Mouse (Mus musculus) midbrain, embryonic 13.5 days (tissue): Measurements from ENCODE around the gene Proca1. TPM values are rescaled to one million over a fixed set of nuclear protein-coding genes. Genes with fewer than 3 reads are reported as not detected.
"Not testable (repeated sequence)": the region's sequence is repeated elsewhere in the genome, so short reads cannot be mapped to it uniquely, and the experiment has no call there.

ENCODE experiments used
- ATAC-seq: fragments of 200-750 bp; cut with Nextera tagmentation; 2 replicates; pipeline ENCODE4 v1.8.0; 2017; ENCODE audit warnings: mild to moderate bottlenecking, moderate TSS enrichment, moderate library complexity
- H3K27ac ChIP-seq: fragments of 300-500 bp; sonication (generic); 2 replicates; pipeline ENCODE4 v1.5.1; 2015; ENCODE audit warnings: inconsistent platforms, mild to moderate bottlenecking, moderate library complexity
- H3K27me3 ChIP-seq: fragments of 300-500 bp; sonication (generic); 2 replicates; pipeline ENCODE4 v1.6.1; 2015; ENCODE audit warnings: mild to moderate bottlenecking, inconsistent platforms
- H3K36me3 ChIP-seq: fragments of 300-500 bp; sonication (generic); 2 replicates; pipeline ENCODE4 v1.6.1; 2015; ENCODE audit warnings: mild to moderate bottlenecking, inconsistent platforms
- H3K4me1 ChIP-seq: fragments of 300-500 bp; sonication (generic); replicated peaks from 2 replicates; pipeline ENCODE4 v1.6.1; 2015; ENCODE audit warnings: inconsistent platforms
- H3K4me2 ChIP-seq: fragments of 300-500 bp; sonication (generic); replicated peaks from 2 replicates; pipeline ENCODE4 v1.6.1; 2015; ENCODE audit warnings: moderate library complexity, mild to moderate bottlenecking, inconsistent platforms
- H3K4me3 ChIP-seq: fragments of 300-500 bp; sonication (generic); replicated peaks from 2 replicates; pipeline ENCODE4 v1.5.1; 2015; ENCODE audit warnings: mild to moderate bottlenecking, inconsistent platforms
- H3K9ac ChIP-seq: fragments of 300-500 bp; sonication (generic); replicated peaks from 2 replicates; pipeline ENCODE4 v1.6.1; 2015; ENCODE audit warnings: mild to moderate bottlenecking, inconsistent platforms
- H3K9me3 ChIP-seq: fragments of 300-500 bp; sonication (generic); 2 replicates; pipeline ENCODE4 v1.6.1; 2016; ENCODE audit warnings: mild to moderate bottlenecking, inconsistent platforms
- WGBS: fragments of 180-500 bp; shearing (Covaris S2); methylation state at CpG from one replicate; pipeline ENCODE4 v1.1.7; 2015; 5-methylcytosine and 5-hydroxymethylcytosine counted together
- polyA plus RNA-seq: library from polyadenylated mRNA; unstranded; fragments of >200 nt; fragmentation: Nextera tagmentation; extraction: Ambion mirVana; gene quantifications from 2 replicates; pipeline ENCODE4 v1.2.1, GENCODE M21; 2015

Gene Proca1
- polyA plus RNA-seq, 1 experiment from 2014 or later, result 2.2 TPM

GRCm38 (mm10) chr11:78184702-78185101, 8.5 kb upstream of the Proca1 start:
- H3K27me3 ChIP-seq, H3K27ac ChIP-seq, ATAC-seq, H3K9ac ChIP-seq, H3K4me2 ChIP-seq, H3K9me3 ChIP-seq, H3K4me3 ChIP-seq: not testable (repeated sequence)
- 94% methylated on average over 6 of the region's 6 CpGs for WGBS
- H3K36me3 ChIP-seq, result peaks cover 22% of the 10 kb centered on the region
- peaks cover 45% of the 10 kb centered on the region for H3K4me1 ChIP-seq

- Histone ChIP-seq H3K9me3 (no peaks in the 10 kb centered on the region), H3K36me3 (peaks cover 28% of the 10 kb centered on the region), H3K9ac (peak within 1 kb of the TSS; percentile 89), H3K4me2 (peak within 1 kb of the TSS; percentile 72), H3K27ac (peak within 1 kb of the TSS; percentile 91), H3K27me3 (no peaks in the 10 kb centered on the region), H3K4me1 (peaks cover 26% of the 10 kb centered on the region), H3K4me3 (peak within 1 kb of the TSS; percentile 71)
- peak; percentile 84 for ATAC-seq
- under 1% methylated on average over 73 of the region's 80 CpGs for WGBS
Measured at GRCm38 (mm10) chr11:78188331-78189233, 4.6 kb upstream of the Proca1 start, which contains the start of gene Rab34. TSS of gene Rab34 (plus strand) at chr11:78188430.

DNA sequence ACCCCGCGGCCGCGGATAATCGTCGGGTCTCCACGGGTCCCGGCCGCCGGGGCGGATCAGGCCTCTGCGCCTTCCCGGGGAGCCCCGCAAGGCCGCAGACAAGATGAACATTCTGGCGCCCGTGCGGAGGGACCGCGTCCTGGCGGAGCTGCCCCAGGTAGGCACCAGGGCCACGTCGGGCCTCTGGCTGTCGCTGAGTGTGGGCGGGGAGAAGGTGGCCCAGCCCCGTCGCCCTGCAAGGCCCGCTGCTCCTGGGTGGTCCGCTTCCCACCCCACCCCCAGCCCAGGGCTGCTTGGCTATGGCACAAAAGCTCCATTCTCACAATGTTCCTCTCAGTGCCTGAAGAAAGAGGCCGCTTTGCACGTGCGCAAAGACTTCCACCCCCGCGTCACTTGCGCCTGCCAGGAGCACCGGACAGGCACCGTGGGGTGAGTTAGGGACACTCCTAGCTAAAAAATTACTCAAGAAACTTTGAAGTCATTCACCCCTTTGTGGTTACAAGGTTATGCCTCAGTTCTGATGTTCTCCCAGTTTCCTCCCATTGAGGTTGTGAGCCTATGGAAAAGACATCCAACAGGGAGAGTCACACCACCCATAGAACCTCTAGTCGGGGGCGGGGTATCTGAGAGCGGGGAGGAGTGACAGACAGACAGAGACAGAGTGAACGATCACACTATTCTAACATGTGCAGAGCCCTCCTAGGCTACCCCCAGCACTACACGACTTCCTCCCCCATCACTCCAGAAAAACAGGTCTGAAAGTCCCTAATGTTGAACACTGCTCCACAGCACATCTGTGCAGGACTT, 3.8 kb upstream of the Proca1 start:
- ATAC-seq, result peak; percentile 82

GRCm38 (mm10) chr11:78190041-78190440, 3.2 kb upstream of the Proca1 start:
- WGBS, result 76% methylated on average over 6 of the region's 6 CpGs
- Histone ChIP-seq H3K27me3 (no peaks in the 10 kb centered on the region), H3K4me2 (peak overlapping the region; percentile 72), H3K4me1 (peaks cover 30% of the 10 kb centered on the region), H3K4me3 (peak overlapping the region; percentile 71), H3K27ac (peak overlapping the region; percentile 91), H3K36me3 (peaks cover 29% of the 10 kb centered on the region), H3K9me3 (no peaks in the 10 kb centered on the region), H3K9ac (peak overlapping the region; percentile 89; the same call in 1 of the 2 replicates)
- no peak for ATAC-seq

More for the DNA sequence above, 3.8 kb upstream of the Proca1 start:
- peak overlapping the region; percentile 91 for H3K27ac ChIP-seq
- peak overlapping the region; percentile 71 for H3K4me3 ChIP-seq
- H3K9me3 ChIP-seq, result no peaks in the 10 kb centered on the region
- H3K4me2 ChIP-seq, result peak overlapping the region; percentile 72
- peak overlapping the region; percentile 89 for H3K9ac ChIP-seq
- peaks cover 29% of the 10 kb centered on the region for H3K36me3 ChIP-seq
- WGBS, result under 1% methylated on average over 42 of the region's 42 CpGs
- H3K27me3 ChIP-seq, result no peaks in the 10 kb centered on the region
- H3K4me1 ChIP-seq, result peaks cover 24% of the 10 kb centered on the region

DNA sequence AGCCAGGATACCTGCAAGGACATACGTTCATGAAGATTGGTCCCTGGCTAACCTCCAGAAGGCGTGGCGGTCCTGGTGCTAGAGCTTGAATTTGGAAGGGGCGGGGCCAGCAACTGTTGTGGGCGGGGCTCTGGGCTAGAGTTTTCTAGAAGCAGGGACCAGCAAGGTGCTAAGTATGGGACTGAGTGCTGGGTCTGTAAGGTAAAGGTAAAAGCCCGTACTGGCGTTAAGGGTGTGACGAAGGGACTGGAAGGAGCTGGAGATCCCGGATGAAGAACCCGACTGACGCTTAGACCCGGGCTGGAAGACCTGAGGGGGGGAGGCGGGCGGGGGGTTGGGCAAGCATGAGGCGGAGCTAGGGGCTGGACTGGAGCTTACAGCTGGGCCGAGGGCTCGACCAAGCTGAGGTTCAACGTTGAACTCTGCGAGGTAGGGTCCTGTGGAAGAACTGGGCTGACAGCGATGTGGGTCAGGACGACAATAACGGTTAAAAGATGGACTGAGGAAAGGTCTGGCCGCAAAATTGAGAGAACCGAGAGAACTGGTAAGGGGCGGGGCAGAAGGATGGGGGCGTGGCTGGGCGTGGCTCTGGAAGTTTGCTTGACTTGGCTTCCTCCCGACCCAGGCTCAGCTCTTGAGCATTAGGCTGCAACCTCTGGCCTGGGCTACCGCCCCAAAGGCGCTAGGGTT, 1.4 kb downstream of the Proca1 start:
- Histone ChIP-seq H3K36me3 (peaks cover 29% of the 10 kb centered on the region), H3K9me3 (no peaks in the 10 kb centered on the region)

DNA sequence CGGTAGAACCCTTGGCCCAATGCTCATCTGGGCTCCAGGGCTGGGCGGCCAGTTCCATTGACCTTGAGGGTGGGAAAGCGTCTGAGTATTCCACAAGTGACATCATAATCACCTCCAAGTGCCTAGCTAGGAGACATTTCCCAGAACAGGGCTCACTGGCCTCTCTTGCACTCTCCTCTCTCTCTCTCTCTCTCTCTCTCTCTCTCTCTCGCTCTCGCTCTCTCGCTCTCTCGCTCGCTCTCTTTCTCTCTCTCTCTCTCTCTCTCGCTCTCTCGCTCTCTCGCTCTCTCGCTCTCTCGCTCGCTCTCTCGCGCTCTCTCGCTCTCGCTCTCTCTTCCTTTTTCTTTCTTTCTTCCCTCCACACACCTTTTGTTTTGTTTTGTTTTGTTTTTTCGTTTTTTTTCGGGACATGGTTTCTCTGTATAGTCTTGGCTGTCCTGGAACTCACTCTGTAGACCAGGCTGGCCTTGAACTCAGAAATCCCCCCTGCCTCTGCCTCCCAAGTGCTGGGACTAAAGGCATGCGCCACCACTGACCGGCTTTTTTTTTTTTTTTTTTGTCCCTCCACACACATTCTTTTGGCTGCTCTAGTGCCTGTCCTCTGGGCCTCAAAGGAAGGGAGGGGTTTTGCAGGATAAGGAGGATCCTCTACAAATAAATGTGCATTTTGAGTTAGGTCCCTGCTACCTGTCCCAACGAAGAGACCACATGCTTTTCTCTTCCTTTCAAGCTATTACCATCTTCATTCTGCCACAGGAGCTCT, 2.1 kb downstream of the Proca1 start:
- Histone ChIP-seq H3K36me3 (peaks cover 29% of the 10 kb centered on the region), H3K9me3 (no peaks in the 10 kb centered on the region), H3K4me1 (peaks cover 12% of the 10 kb centered on the region), H3K27me3 (no peaks in the 10 kb centered on the region), H3K9ac (peak overlapping the region; percentile 36; the same call in 1 of the 2 replicates), H3K4me3 (peak overlapping the region; percentile 31), H3K27ac (no peak overlapping the region), H3K4me2 (peak overlapping the region; percentile 47)
- 55% methylated on average over 23 of the region's 23 CpGs for WGBS
- ATAC-seq, result no peak

More for the DNA sequence above, 1.4 kb downstream of the Proca1 start:
- Histone ChIP-seq H3K4me3 (peak overlapping the region; percentile 31), H3K9ac (peak overlapping the region; percentile 36), H3K27ac (no peak overlapping the region), H3K27me3 (no peaks in the 10 kb centered on the region), H3K4me2 (peak overlapping the region; percentile 47), H3K4me1 (peaks cover 20% of the 10 kb centered on the region)
- peak; percentile 54; the same call in 1 of the 2 replicates for ATAC-seq
- WGBS, result 5% methylated on average over 30 of the region's 30 CpGs

- 94% methylated on average over 3 of the region's 3 CpGs for WGBS
- no peak overlapping the region for H3K9ac ChIP-seq
- no peaks in the 10 kb centered on the region for H3K27me3 ChIP-seq
- H3K9me3 ChIP-seq, result no peaks in the 10 kb centered on the region
- no peak overlapping the region for H3K27ac ChIP-seq
- H3K4me3 ChIP-seq, result no peak overlapping the region
- H3K4me2 ChIP-seq, result no peak overlapping the region
- H3K4me1 ChIP-seq, result no peaks in the 10 kb centered on the region
- ATAC-seq, result no peak
- H3K36me3 ChIP-seq, result peaks cover 46% of the 10 kb centered on the region
Measured at GRCm38 (mm10) chr11:78202372-78202771, 9.2 kb downstream of the Proca1 start.

- H3K4me1 ChIP-seq, result no peaks in the 10 kb centered on the region
- WGBS, result 83% methylated on average over 6 of the region's 6 CpGs
- no peak overlapping the region for H3K4me2 ChIP-seq
- peak overlapping the region; percentile 14; the same call in 1 of the 2 replicates for H3K27ac ChIP-seq
- no peaks in the 10 kb centered on the region for H3K27me3 ChIP-seq
- H3K9me3 ChIP-seq, result no peaks in the 10 kb centered on the region
- H3K36me3 ChIP-seq, result peaks cover 65% of the 10 kb centered on the region
- ATAC-seq, result no peak
- no peak overlapping the region for H3K4me3 ChIP-seq
- H3K9ac ChIP-seq, result no peak overlapping the region
Measured at GRCm38 (mm10) chr11:78204287-78204686, 11.1 kb downstream of the Proca1 start.

DNA sequence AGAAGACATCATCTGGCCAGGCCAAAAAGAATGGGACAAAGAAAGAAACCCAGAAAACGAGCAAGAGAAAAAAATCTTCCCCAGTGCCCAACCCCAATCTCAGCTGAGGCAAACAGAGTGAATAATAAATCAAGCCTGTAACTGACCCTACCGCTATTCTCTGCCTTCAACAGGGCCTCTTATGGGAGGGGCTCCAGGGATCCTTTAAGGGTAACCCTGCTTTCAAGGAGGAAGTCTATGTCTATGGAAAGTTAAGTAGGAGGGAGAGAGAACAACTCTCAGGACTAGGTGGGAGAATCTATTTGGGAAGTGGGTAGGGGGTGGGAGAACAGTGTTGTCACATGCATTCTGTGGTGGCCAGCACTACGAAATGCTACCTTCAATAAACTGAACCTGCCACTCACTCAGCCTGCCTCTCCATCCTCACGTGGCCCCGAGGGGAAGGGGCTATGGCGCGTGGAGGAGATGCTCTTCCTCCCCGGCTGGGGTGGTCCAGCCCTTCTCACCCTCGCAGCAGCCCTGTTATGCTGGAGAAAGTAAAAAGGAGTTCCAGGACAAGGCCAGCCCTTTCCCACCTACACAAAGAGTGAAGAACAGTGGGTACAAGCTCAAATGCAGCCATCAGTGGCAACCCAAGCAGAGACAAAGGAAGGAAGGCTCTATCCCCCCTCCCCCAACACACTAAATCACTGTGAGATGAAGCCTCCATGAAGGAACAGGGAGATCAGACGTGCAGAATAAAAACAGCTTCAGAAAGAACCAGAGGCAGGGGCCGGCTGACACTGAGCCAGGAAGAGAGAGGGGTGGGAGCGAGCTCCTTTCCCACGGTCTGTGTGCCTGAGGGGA, 12.4 kb downstream of the Proca1 start:
- H3K36me3 ChIP-seq, result peaks cover 78% of the 10 kb centered on the region
- no peak overlapping the region for H3K9ac ChIP-seq
- 73% methylated on average over 13 of the region's 13 CpGs for WGBS
- H3K27me3 ChIP-seq, result no peaks in the 10 kb centered on the region
- no peaks in the 10 kb centered on the region for H3K9me3 ChIP-seq
- no peak overlapping the region for H3K4me2 ChIP-seq
- H3K4me3 ChIP-seq, result no peak overlapping the region
- no peak for ATAC-seq
- H3K4me1 ChIP-seq, result no peaks in the 10 kb centered on the region
- H3K27ac ChIP-seq, result peak overlapping the region; percentile 59

GRCm38 (mm10) chr11:78207190-78207589, 14.0 kb downstream of the Proca1 start:
- no peak for ATAC-seq
- Histone ChIP-seq H3K27ac (no peak overlapping the region), H3K4me2 (no peak overlapping the region), H3K4me1 (no peaks in the 10 kb centered on the region), H3K36me3 (peaks cover 94% of the 10 kb centered on the region), H3K27me3 (no peaks in the 10 kb centered on the region), H3K9ac (no peak overlapping the region), H3K9me3 (no peaks in the 10 kb centered on the region), H3K4me3 (no peak overlapping the region)
- 89% methylated on average over 7 of the region's 7 CpGs for WGBS
